Mouse (Mus musculus) right cerebral cortex, postnatal 36 days (tissue): ENCODE data around the gene Gm21409.
"Not testable (repeated sequence)": the region's sequence is repeated elsewhere in the genome, so short reads cannot be mapped to it uniquely, and the experiment has no call there.

Source experiments
- DNase-seq, 2 experiments: peaks; one replicate each; pipeline ENCODE4 v3.0.0; 2022; ENCODE audit warnings: low spot score in 2 of 2, mixed read lengths in 1 of 2

The Gm21409 gene

DNA sequence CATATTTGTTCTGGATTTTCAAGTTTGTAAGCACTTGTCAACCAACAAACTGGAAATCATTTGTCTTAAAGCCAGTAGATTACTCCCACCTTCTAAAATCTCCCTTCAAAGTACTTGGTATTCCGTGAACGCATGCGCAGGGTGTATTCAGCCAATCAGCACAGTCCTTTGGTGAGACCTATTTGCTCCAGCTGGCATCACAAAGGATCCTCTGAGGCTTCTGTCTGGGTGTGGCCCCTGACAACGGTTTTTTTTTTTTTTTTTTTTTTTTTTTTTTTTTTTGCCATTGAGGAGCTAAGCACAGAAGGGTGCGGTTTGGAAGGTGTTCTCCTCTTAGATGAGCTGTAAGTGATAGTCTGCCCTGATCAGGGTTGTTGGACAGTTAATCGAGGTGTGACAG lies at the start of gene Gm21409:
Gene Gm21409, plus strand, starts transcription at position 301 of the 400 bp plus-strand sequence.
- DNase-seq, result not testable (repeated sequence)
